Mouse (Mus musculus) liver, embryonic 14.5 days (tissue): ENCODE data around the gene Per1.

ENCODE experiments used
- CTCF ChIP-seq: IDR thresholded peaks from 2 replicates; pipeline ENCODE4 v1.5.1; 2016; ENCODE audit warnings: antibody characterized with exemption, low read depth, control low read depth
- EP300 ChIP-seq: IDR thresholded peaks from 2 replicates; pipeline ENCODE4 v1.6.1; 2016; ENCODE audit warnings: antibody characterized with exemption, low read depth

- TF ChIP-seq CTCF (no peak), EP300 (0 out of 2 replicates have a peak, but pooled peaks have one; percentile 15)
These were observed 35.6 kb upstream of the Per1 start, which contains the start of gene Borcs6 for GRCm38 (mm10) chr11:69059357-69059974.
